Mouse (Mus musculus): ENCODE data around the gene C6.

GRCm38 (mm10) chr15:4836354-4836753 is 109.4 kb downstream of the C6 start:
- TF ChIP-seq CTCF (IDR thresholded peaks at IDR 0.05; ENCODE audit: borderline replicate concordance, insufficient read depth, low read length), result no peak
- no peak for TF ChIP-seq POLR2A (IDR thresholded peaks at IDR 0.05; ENCODE audit: low read depth, low read length)
